Mouse (Mus musculus): ENCODE measurements at regions not wholly inside any gene's neighbourhood (a gene's known extent, or its start where the extent isn't known, plus 50 kb on each side); places are given as distances from the start of the nearest gene placed in this dataset.

GRCm38 (mm10) chr17:87501098-87501497 lies 54.4 kb upstream of the Calm2 start:
- TF ChIP-seq CTCF (IDR thresholded peaks at IDR 0.05; ENCODE audit: control insufficient read depth, insufficient read depth, insufficient read length) = no peak
- TF ChIP-seq USF1 (IDR thresholded peaks at IDR 0.05; ENCODE audit: low read depth) = no peak
- no peak for TF ChIP-seq MAX (IDR thresholded peaks at IDR 0.05)
- TF ChIP-seq FOSL1 (IDR thresholded peaks at IDR 0.05; ENCODE audit: insufficient read depth, low read length, poor library complexity, severe bottlenecking) = no peak
- TF ChIP-seq CEBPB (IDR thresholded peaks at IDR 0.05; ENCODE audit: low read depth) = no peak
